Mouse (Mus musculus): ENCODE data around the gene Nkx6-2. TPM values are rescaled to one million over a fixed set of nuclear protein-coding genes. Genes with fewer than 3 reads are reported as not detected.

Nkx6-2 gene
- polyA plus RNA-seq (2015; fragmentation: Nextera tagmentation; extraction: Ambion mirVana), result 0.08 TPM in 1 of 2 replicates, not detected in the other

DNA sequence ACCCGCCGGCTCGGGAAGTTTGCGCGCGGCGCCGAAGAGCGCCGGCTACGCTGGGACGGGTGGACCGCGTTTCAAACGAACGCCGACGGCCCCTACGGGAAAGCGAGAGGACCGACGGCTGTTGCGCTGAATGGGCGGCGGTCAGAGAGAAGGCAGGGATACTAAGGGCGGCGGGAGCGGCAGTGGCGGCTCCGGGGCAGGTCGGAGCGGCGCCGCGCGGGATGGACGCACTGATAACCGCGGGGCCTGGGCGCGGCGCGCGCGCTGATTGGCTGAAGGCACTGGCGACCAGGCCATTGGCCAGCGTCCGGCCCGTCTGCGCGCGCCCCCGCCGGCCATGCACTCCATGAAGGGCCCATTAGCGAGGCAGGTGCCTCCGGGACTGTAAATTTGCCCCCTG is at the start of gene Nkx6-2:
Gene Nkx6-2, minus strand, starts transcription at position 203 of the 400 bp plus-strand sequence.
- peaks cover 100% of the 10 kb centered on the region for H3K27me3 ChIP-seq
- peak; percentile 24; the same call in 1 of the 2 replicates for ATAC-seq (ENCODE audit: low FRiP score, low read depth)
- H3K4me3 ChIP-seq, result peak within 1 kb of the TSS; percentile 42
- H3K27ac ChIP-seq, result no peak within 1 kb of the TSS
- peaks cover 46% of the 10 kb centered on the region for H3K4me1 ChIP-seq
- H3K4me2 ChIP-seq (replicated peaks), result peak within 1 kb of the TSS; percentile 66
- H3K9me3 ChIP-seq, result no peaks in the 10 kb centered on the region
- WGBS, result under 1% methylated on average over 56 of the region's 56 CpGs
- peak within 1 kb of the TSS; percentile 25; the same call in 1 of the 2 replicates for H3K9ac ChIP-seq
- H3K36me3 ChIP-seq, result peaks cover 20% of the 10 kb centered on the region

DNA sequence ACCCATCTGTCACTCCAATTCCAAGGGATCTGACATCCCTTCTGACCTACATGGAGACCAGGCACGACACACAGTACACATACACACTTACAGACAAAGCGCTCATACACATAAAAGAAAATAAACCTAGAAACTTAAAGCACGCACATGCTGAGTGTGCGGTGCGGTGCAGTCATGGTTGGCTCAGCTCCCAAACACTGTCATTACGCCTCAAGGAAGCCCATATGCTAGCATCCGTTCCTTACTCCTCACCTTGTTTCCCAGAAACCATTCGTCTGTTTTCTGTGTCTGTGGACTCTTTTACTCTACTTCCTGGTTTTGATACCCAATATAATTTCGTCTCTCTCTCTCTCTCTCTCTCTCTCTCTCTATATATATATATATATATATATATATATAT is 42.6 kb upstream of the Nkx6-2 start:
- Histone ChIP-seq H3K4me3 (no peak overlapping the region), H3K9ac (no peak overlapping the region), H3K4me1 (no peaks in the 10 kb centered on the region), H3K27me3 (no peaks in the 10 kb centered on the region), H3K36me3 (no peaks in the 10 kb centered on the region), H3K27ac (no peak overlapping the region), H3K4me2 (replicated peaks) (no peak overlapping the region), H3K9me3 (no peaks in the 10 kb centered on the region)
- no peak for ATAC-seq (ENCODE audit: low FRiP score, low read depth)
- 86% methylated on average over 9 of the region's 9 CpGs for WGBS

DNA sequence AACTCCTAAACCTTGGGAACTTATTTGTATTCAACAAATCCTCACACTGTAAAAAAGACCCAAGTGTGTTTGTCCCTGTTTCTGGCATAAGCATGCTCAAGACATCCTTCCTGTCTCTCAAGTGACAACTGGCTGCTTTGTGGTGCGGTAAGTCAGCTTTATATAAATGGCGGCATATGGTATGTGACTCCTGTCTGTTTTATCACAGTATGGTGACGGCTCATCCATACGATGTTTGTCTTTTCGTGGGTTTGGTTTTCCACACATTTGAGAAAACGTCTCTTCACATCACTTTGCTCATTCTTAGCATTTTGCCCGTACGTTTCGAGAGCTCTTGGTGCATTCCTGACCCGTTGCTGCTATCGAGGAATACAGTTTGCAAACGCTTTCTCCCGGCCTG is 40.0 kb upstream of the Nkx6-2 start:
- peaks cover 10% of the 10 kb centered on the region for H3K27me3 ChIP-seq
- no peaks in the 10 kb centered on the region for H3K9me3 ChIP-seq
- 89% methylated on average over 13 of the region's 13 CpGs for WGBS
- no peak overlapping the region for H3K4me2 ChIP-seq (replicated peaks)
- no peaks in the 10 kb centered on the region for H3K4me1 ChIP-seq
- no peak overlapping the region for H3K27ac ChIP-seq
- H3K4me3 ChIP-seq, result no peak overlapping the region
- ATAC-seq (ENCODE audit: low FRiP score, low read depth), result no peak
- no peaks in the 10 kb centered on the region for H3K36me3 ChIP-seq
- no peak overlapping the region for H3K9ac ChIP-seq

DNA sequence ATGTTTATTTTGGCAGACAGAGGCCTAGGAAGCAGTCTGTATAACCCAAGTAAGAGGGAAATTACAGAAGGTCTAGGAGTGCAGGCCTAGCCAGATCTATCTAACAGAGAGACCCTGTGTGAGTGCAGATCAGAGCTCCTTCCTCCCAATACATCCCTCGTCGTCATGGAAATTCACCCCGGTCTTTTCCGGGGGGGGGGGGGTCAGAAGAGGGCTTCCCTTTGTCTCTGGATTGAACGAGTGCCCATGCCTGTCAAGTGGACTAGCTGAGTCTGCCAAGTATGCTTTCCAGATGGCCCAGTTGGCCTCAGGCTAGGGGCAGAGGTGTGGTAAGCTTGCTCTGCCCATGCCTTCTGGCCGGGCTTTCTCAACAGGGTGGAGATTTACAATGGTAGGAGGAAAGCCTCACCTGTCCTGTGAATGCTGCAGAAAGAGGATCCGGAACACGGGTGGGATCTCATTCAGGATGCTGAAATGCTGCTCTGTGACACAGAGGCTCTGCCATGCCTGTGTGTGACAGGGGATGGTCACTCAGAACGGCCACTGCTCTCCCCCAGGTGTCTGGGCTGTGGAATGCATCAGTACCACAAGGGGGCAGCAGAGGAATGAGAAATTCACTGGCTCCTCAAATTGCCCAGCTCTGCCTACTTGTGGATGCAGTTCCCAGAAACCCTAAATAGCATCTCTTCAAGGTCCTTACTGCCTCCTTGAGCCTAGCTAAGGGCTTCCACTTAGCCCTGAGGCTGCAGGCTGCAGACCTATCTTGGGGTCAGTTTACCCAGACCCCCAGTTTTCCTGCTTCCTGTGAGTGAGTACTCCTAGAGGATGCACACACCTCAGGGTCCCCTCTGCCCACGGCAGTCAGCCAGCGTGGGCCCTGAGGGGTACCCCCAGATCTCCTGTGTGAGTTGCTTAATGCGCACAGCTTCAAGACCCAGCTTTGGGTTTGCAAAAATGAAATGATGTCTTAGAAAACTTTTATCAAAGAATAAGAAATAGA is 33.5 kb upstream of the Nkx6-2 start:
- ATAC-seq (ENCODE audit: low FRiP score, low read depth), result 0 out of 2 replicates have a peak, but pooled peaks have one; percentile 37
- Histone ChIP-seq H3K4me1 (no peaks in the 10 kb centered on the region), H3K9me3 (no peaks in the 10 kb centered on the region), H3K9ac (no peak overlapping the region), H3K4me3 (no peak overlapping the region), H3K36me3 (no peaks in the 10 kb centered on the region), H3K27me3 (peaks cover 21% of the 10 kb centered on the region), H3K4me2 (replicated peaks) (no peak overlapping the region), H3K27ac (no peak overlapping the region)
- WGBS, result 59% methylated on average over 12 of the region's 12 CpGs

DNA sequence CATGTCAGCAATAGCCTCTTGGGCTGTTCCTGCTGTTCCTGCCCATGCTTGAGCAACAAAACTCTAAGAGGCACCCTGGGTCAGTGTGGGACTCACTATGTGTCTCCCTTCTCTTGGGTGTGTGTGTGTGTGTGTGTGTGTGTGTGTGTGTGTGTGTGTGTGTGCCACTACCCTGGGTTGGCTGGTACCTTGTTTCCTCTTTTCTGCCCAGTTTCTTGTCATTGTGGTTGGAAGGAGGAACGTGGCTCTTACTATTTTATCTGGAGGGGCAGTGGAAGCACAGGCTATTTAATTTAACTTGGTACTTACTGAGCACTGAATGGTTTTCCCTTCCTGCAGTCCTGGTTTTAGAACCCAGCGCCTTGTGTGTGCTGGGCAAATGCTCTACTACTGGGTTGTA is 27.7 kb upstream of the Nkx6-2 start:
- Histone ChIP-seq H3K27ac (no peak overlapping the region), H3K27me3 (peaks cover 14% of the 10 kb centered on the region; the same call in 1 of the 2 replicates), H3K36me3 (no peaks in the 10 kb centered on the region), H3K4me3 (no peak overlapping the region), H3K9me3 (no peaks in the 10 kb centered on the region), H3K4me2 (replicated peaks) (no peak overlapping the region), H3K4me1 (no peaks in the 10 kb centered on the region), H3K9ac (no peak overlapping the region)
- ATAC-seq (ENCODE audit: low FRiP score, low read depth), result no peak
- WGBS, result 70% methylated on average over 2 of the region's 2 CpGs

DNA sequence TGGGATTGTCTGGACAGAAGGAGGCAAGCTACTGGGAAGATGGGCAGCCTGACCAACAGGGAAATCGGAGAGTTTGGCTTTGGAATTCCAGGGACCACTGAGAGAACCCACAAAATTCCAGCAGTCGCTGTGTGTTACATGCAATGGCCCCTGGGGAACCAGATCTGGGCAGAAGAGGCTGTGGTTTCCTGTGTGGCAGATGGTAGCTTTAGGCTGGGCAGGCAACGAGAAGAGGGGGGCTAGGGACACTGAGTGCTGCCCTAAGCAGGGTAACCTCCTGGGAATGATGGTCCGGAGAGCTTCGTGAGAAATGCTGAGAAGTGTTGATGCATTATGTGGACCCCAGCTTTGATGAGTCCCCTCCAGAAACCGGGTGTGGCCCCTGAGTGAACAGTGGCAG is 13.3 kb upstream of the Nkx6-2 start:
- ATAC-seq (ENCODE audit: low FRiP score, low read depth), result no peak

DNA sequence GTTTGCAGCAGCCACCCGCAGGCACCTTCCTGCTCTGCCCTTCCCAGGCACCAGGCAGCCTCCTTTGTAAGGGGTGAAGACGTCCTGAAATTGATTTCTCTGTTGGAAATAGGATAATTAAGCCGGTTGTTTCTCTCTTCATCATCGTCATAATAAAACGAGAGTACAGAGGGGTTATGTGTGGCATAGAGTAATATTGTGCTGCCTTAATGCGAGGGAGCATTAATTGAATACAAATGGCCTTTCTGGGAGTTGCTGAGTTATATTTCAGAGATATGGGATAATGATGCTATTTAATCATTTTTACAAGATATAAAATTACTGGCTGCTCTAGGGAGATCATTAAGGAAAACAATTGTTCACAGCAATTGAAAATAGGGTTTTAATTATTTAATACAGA is 12.7 kb upstream of the Nkx6-2 start:
- Histone ChIP-seq H3K9ac (no peak overlapping the region), H3K4me3 (no peak overlapping the region), H3K4me1 (no peaks in the 10 kb centered on the region), H3K36me3 (no peaks in the 10 kb centered on the region), H3K9me3 (no peaks in the 10 kb centered on the region), H3K27me3 (peaks cover 64% of the 10 kb centered on the region), H3K27ac (no peak overlapping the region), H3K4me2 (replicated peaks) (no peak overlapping the region)
- no peak for ATAC-seq (ENCODE audit: low FRiP score, low read depth)
- 38% methylated on average over 6 of the region's 6 CpGs for WGBS

More for the DNA sequence above, 13.3 kb upstream of the Nkx6-2 start:
- H3K4me2 ChIP-seq (replicated peaks), result no peak overlapping the region
- H3K4me3 ChIP-seq, result no peak overlapping the region
- H3K27me3 ChIP-seq, result peaks cover 64% of the 10 kb centered on the region
- WGBS, result 41% methylated on average over 6 of the region's 6 CpGs
- no peaks in the 10 kb centered on the region for H3K9me3 ChIP-seq
- no peak overlapping the region for H3K27ac ChIP-seq
- no peaks in the 10 kb centered on the region for H3K4me1 ChIP-seq
- H3K36me3 ChIP-seq, result no peaks in the 10 kb centered on the region
- no peak overlapping the region for H3K9ac ChIP-seq

DNA sequence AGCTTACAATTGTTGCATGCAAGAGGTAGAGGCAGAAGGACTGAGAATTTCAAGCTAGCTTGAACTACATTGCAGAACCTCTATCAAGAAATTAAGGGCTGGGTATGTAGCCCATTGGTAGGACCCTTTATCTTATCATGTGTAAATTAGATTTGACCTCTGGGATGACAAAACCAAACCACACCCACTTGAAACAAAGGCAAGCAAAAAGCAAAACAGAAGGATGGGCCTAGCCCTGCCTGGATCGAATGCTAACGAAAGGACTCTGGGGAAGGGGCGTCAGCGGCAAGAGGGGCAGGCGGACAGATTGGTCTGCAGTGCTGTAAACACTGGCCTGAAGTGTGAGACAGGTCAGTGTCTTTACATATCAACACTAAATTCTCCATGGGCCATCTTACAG is 8.7 kb upstream of the Nkx6-2 start:
- peaks cover 84% of the 10 kb centered on the region for H3K27me3 ChIP-seq
- H3K27ac ChIP-seq, result no peak overlapping the region
- H3K9ac ChIP-seq, result no peak overlapping the region
- no peaks in the 10 kb centered on the region for H3K4me1 ChIP-seq
- no peaks in the 10 kb centered on the region for H3K36me3 ChIP-seq
- H3K4me2 ChIP-seq (replicated peaks), result no peak overlapping the region
- 91% methylated on average over 5 of the region's 5 CpGs for WGBS
- no peaks in the 10 kb centered on the region for H3K9me3 ChIP-seq
- no peak for ATAC-seq (ENCODE audit: low FRiP score, low read depth)
- no peak overlapping the region for H3K4me3 ChIP-seq

DNA sequence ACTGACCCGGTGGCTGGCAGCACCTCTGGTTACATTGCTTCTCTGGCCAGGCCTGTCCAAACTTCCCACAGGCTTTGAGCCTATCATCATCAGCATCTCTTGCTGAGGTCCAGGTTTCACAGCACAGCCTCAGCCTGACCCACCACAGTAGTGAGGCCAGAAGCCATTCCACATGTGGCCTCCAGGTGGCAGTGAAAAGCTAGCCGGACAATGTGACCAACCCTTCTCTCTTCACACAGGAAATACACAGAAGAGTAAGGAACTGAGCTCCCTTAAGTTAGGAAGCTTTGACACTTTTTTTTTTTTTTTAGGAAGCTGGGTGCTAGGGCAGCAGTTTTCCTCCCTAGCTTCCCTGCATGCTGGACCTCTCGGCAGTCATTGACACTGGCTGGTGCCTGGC is 7.7 kb upstream of the Nkx6-2 start:
- H3K4me1 ChIP-seq, result peaks cover under 1% of the 10 kb centered on the region; the same call in 1 of the 2 replicates
- no peak overlapping the region for H3K9ac ChIP-seq
- H3K4me2 ChIP-seq (replicated peaks), result no peak overlapping the region
- H3K9me3 ChIP-seq, result no peaks in the 10 kb centered on the region
- H3K27ac ChIP-seq, result no peak overlapping the region
- no peak overlapping the region for H3K4me3 ChIP-seq
- no peaks in the 10 kb centered on the region for H3K36me3 ChIP-seq
- peaks cover 86% of the 10 kb centered on the region for H3K27me3 ChIP-seq
- 32% methylated on average over 3 of the region's 3 CpGs for WGBS
- ATAC-seq (ENCODE audit: low FRiP score, low read depth), result no peak

DNA sequence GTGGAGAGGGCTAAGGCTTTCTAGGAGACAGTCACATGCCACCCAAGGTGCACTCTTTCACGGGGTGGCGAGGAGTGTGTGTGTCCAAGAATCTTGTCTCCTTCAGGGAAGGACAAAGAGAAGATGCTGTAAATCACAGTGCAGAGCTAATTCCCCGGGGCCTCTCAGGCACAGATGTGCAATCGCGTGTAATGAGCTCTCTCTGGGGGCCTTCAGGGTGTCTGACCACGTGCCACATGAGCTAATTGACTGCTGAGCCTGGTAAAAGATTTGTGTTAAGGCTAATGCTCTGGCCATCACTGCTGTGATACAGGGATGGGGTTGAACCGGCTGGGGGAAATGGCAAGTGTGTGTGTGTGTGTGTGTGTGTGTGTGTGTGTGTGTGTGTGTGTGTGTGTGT is 5.3 kb upstream of the Nkx6-2 start:
- ATAC-seq (ENCODE audit: low FRiP score, low read depth), result no peak
- Histone ChIP-seq H3K27ac (no peak overlapping the region), H3K9me3 (no peaks in the 10 kb centered on the region), H3K9ac (no peak overlapping the region), H3K27me3 (peaks cover 91% of the 10 kb centered on the region), H3K4me2 (replicated peaks) (no peak overlapping the region), H3K36me3 (no peaks in the 10 kb centered on the region), H3K4me3 (no peak overlapping the region), H3K4me1 (peaks cover 23% of the 10 kb centered on the region)
- 9% methylated on average over 7 of the region's 7 CpGs for WGBS

DNA sequence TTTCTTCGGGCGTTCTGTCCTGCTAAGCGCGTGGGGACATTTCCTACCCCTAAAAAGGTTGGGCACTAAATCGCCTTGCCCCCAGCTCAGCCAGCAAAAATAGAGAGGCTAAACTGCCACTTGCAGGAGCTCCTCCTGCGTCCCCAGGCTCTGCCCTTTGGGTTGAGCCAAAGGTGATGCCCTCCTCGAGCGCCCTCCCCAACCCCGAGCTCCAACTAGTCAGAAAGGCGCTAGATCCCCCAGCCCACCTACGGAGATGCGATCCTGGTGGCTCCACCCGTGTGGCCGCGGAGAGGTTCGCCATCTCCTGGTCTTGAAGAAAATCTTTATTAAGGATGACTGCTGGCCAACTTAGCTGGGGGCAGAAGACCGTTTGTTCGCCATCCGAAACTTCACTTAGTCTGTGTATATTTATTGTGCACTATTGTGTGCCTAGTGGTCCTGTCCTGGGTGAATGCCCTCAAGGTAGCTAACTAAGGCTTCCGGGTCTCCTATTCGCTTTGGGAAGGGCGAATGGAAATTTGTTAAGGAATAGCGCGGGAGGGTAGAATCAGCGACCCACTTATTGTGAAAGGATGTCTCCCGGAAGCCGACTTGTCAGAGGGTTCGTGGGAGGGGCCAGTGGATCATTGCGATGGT is 2.7 kb upstream of the Nkx6-2 start:
- Histone ChIP-seq H3K27ac (no peak overlapping the region), H3K4me1 (peaks cover 46% of the 10 kb centered on the region), H3K4me3 (peak overlapping the region; percentile 19), H3K9ac (no peak overlapping the region), H3K36me3 (no peaks in the 10 kb centered on the region), H3K27me3 (peaks cover 100% of the 10 kb centered on the region), H3K4me2 (replicated peaks) (peak overlapping the region; percentile 43; the same call in 1 of the 2 replicates), H3K9me3 (no peaks in the 10 kb centered on the region)
- 3% methylated on average over 29 of the region's 29 CpGs for WGBS
- no peak for ATAC-seq (ENCODE audit: low FRiP score, low read depth)

All from limb, embryonic 13.5 days (tissue).